Mouse (Mus musculus) ES-E14 (cell line): Measurements from ENCODE around the gene Otud1. TPM values are rescaled to one million over a fixed set of nuclear protein-coding genes. Genes with fewer than 3 reads are reported as not detected.
A peak's percentile ranks its signal among the peaks of the same experiment; 100 is the strongest.

ENCODE experiments used
- DNase-seq: peaks from one replicate; pipeline ENCODE4 v3.0.0-alpha.2; 2013; ENCODE audit warnings: low read depth, low spot score
- H3K27ac ChIP-seq: 2 replicates; pipeline ENCODE4 v1.5.1; 2012; ENCODE audit warnings: low read depth, mild to moderate bottlenecking, low read length, moderate library complexity, mixed read lengths; ENCODE audit not compliant: poor library complexity, insufficient read depth, severe bottlenecking
- H3K36me3 ChIP-seq: 2 replicates; pipeline ENCODE4 v1.6.1; 2012; ENCODE audit warnings: mild to moderate bottlenecking, low read length, moderate library complexity, mixed read lengths; ENCODE audit not compliant: control insufficient read depth, poor library complexity, insufficient read depth, severe bottlenecking
- H3K4me1 ChIP-seq, 2 experiments: fragments of 150-350 bp in 1 of 2; sonication (generic) in 1 of 2; 2 replicates each; pipeline ENCODE4 v1.6.1; 2012; ENCODE audit warnings: low read length in 2 of 2, mild to moderate bottlenecking in 1 of 2, mixed read lengths in 1 of 2; ENCODE audit not compliant: control insufficient read depth in 2 of 2, insufficient read depth in 2 of 2, poor library complexity in 1 of 2
- H3K4me3 ChIP-seq, 2 experiments: fragments of 150-350 bp in 1 of 2; sonication (generic) in 1 of 2; 2 replicates each; pipeline ENCODE4 v1.5.1; 2012; ENCODE audit warnings: low read length in 2 of 2, low read depth in 1 of 2, mild to moderate bottlenecking in 1 of 2, mixed read lengths in 1 of 2; ENCODE audit not compliant: insufficient read depth in 1 of 2, poor library complexity in 1 of 2, severe bottlenecking in 1 of 2
- H3K9ac ChIP-seq: 2 replicates; pipeline ENCODE4 v1.6.1; 2012; ENCODE audit warnings: low read depth, mild to moderate bottlenecking, low read length, mixed read lengths; ENCODE audit not compliant: poor library complexity, insufficient read depth, severe bottlenecking
- H3K9me3 ChIP-seq: fragments of 150-350 bp; sonication (generic); 2 replicates; pipeline ENCODE4 v1.6.1; 2012; ENCODE audit warnings: low read depth, mild to moderate bottlenecking, low read length; ENCODE audit not compliant: control insufficient read depth, insufficient read depth
- CHD2 ChIP-seq: IDR thresholded peaks from 2 replicates; pipeline ENCODE4 v1.6.1; 2014; ENCODE audit warnings: mild to moderate bottlenecking, low read depth, low read length, inconsistent platforms
- HCFC1 ChIP-seq: IDR thresholded peaks from 2 replicates; pipeline ENCODE4 v1.6.1; 2012; ENCODE audit warnings: low read length, inconsistent platforms, borderline replicate concordance; ENCODE audit not compliant: insufficient read depth
- MAFK ChIP-seq: IDR thresholded peaks from 2 replicates; pipeline ENCODE4 v1.6.1; 2014; ENCODE audit warnings: mild to moderate bottlenecking, low read depth, low read length, inconsistent platforms; ENCODE audit not compliant: insufficient read depth
- ZC3H11A ChIP-seq: IDR thresholded peaks from 2 replicates; pipeline ENCODE4 v1.6.1; 2012; ENCODE audit warnings: low read depth, mild to moderate bottlenecking, inconsistent platforms, low read length, borderline replicate concordance
- ZNF384 ChIP-seq: IDR thresholded peaks from 2 replicates; pipeline ENCODE4 v1.6.1; 2012; ENCODE audit warnings: low read depth, low read length, inconsistent platforms
- in situ Hi-C, 2 experiments: fragments of 600-800 bp; cut with MboI; formaldehyde crosslinking; loops; one replicate each; pipeline ENCODE4 v1.15.1; 2025; ENCODE audit warnings: low sequenced_read_pairs in 2 of 2, inconsistent platforms in 1 of 2; ENCODE audit not compliant: unreplicated experiment in 2 of 2
- total RNA-seq: library from RNA; depleted of rRNA; stranded (reverse); fragments of 300-350 nt; gene quantifications from 2 replicates; pipeline ENCODE4 v1.2.3, GENCODE M21; 2012; rRNA removed

The Otud1 gene
- total RNA-seq, result 5.0 and 5.8 TPM in 2 replicates

DNA sequence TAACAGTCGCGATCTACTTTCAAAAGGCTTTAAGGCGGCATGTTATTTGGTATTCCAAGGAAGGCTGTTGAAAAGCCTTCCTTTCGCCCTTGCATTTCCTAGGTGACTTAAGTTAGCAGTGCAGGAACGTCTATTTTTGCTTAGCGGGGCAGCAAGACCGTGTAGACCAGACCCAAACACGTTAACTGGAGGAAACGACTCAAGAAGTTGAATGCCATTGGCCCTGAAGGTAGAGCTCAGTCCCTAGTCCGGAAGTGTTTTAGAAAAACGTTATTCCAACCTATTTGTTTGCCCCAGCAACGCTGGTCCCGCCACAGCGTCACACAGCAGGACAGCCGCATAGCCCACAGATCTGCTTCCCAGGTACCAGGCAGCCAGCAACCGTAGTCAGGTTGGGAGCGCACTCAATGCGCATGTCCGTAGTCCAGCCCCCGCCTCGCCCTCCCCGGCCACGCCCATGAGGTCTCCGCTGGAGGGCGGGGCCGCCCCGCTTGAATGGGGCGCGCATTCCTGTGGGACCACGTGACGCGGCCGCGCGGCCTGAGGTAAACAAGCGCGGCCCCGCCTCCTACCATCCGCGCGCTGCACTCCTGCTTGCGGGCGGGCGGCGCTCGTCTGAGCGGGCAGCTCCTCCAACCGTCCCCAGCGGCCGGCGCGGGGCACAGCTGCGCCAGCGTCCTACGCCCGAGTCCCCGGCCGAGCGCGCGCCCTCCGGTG lies at the start of gene Otud1:
Gene Otud1 (plus strand): TSS at position 595 of the 717 bp plus-strand sequence.
- H3K4me3 ChIP-seq, result peak within 1 kb of the TSS; percentile 77 to 97
- no peaks in the 10 kb centered on the region for H3K9me3 ChIP-seq
- H3K9ac ChIP-seq, result peak within 1 kb of the TSS; percentile 94
- peaks cover 0 to 3% of the 10 kb centered on the region in 2 experiments; a peak in 2 of 4 replicates for H3K4me1 ChIP-seq
- no peak for TF ChIP-seq CHD2
- TF ChIP-seq ZNF384, result no peak
- no peak for TF ChIP-seq MAFK
- no peak for TF ChIP-seq ZC3H11A
- no peak for TF ChIP-seq HCFC1
- peak; percentile 96 for DNase-seq
- peak within 1 kb of the TSS; percentile 77 for H3K27ac ChIP-seq
- H3K36me3 ChIP-seq, result no peaks in the 10 kb centered on the region
- in situ Hi-C loops, result no loop called here

DNA sequence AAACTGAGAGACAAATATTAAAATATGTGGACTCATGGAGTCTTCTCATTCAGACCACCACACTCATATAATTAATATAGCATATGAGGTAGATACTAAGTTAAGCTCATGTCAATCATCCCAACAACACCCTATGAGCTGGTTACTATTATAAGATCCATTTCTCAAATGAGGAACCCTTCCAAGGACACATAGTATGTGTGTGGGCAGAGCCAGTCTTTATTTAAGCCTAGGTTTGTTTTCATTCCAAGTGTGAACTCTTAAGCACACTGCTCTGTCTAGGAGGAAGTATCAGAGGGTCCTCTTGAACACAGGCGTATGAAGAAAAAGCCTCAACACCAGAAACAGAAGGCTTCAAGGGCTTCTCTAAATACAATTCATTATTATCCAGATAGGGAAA lies 49.7 kb upstream of the Otud1 start:
- no peak overlapping the region for H3K9ac ChIP-seq
- H3K4me3 ChIP-seq, result no peak overlapping the region
- TF ChIP-seq MAFK (no peak), CHD2 (no peak), ZC3H11A (no peak), ZNF384 (no peak), HCFC1 (no peak)
- H3K9me3 ChIP-seq, result no peaks in the 10 kb centered on the region
- H3K36me3 ChIP-seq, result no peaks in the 10 kb centered on the region
- no peaks in the 10 kb centered on the region for H3K4me1 ChIP-seq
- DNase-seq, result no peak
- H3K27ac ChIP-seq, result no peak overlapping the region
- in situ Hi-C loops, result no loop called here

DNA sequence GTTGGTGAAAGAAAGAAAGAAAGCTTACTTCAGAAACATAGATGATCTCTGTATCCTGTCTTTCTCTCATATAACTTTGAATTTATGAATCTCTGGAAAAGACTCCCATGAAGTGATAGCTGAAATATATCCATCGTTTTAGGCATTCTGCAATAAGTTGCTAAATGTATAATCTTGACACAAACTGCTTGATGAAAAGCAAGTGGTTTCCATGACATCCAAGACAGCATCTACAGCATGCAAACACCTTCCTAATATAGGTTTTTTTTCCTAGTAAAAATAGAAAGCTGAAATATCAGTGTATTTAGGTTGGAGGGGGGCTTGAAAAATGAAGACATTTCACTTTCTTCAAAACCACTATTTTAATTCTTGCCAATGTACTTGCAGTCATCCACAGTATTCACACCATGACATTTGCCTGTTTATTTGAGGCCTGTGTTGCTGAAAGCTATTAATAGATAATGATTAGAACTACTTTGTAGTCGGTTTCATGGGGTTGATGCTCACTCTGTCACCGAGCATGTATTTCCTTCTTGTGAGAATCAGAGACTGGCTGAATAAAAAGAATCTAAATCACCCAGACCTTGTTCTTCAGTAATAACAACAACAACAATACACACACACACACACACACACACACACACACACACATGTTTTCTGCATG lies 49.0 kb upstream of the Otud1 start:
- in situ Hi-C loops, result no loop called here
- H3K27ac ChIP-seq, result no peak overlapping the region
- H3K9me3 ChIP-seq, result no peaks in the 10 kb centered on the region
- TF ChIP-seq CHD2, result no peak
- TF ChIP-seq ZC3H11A, result no peak
- TF ChIP-seq MAFK, result no peak
- no peak for TF ChIP-seq ZNF384
- TF ChIP-seq HCFC1, result no peak
- no peak for DNase-seq
- no peaks in the 10 kb centered on the region for H3K4me1 ChIP-seq
- no peak overlapping the region for H3K9ac ChIP-seq
- H3K4me3 ChIP-seq, result no peak overlapping the region
- H3K36me3 ChIP-seq, result no peaks in the 10 kb centered on the region

DNA sequence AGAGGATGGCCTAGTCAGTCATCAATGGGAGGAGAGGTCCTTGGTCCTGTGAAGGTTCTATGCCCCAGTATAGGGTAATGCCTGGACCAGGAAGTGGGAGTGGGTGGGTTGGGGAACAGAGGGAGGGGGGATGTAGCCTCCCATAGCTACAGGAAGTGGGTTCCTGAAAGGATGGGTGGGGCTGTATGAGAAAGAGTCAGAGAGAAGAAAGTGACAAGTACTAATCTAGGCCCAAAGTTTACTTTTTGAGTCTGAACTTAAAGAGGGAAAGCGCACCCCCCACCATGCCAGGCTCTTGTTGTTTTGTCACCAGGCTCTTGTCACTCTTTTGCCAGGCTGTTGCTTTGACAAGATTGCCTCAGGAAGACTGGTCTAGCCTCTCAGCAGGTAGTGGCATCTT lies 35.5 kb upstream of the Otud1 start:
- H3K4me3 ChIP-seq, result no peak overlapping the region
- H3K36me3 ChIP-seq, result no peaks in the 10 kb centered on the region
- no peak overlapping the region for H3K27ac ChIP-seq
- TF ChIP-seq ZC3H11A (no peak), CHD2 (no peak), MAFK (no peak), ZNF384 (no peak), HCFC1 (no peak)
- in situ Hi-C loops, result no loop called here
- H3K4me1 ChIP-seq, result peaks cover 0 to 3% of the 10 kb centered on the region in 2 experiments; a peak in 1 of 4 replicates
- peak; percentile 19 for DNase-seq
- H3K9ac ChIP-seq, result no peak overlapping the region
- no peaks in the 10 kb centered on the region for H3K9me3 ChIP-seq
